Mouse (Mus musculus) neutrophil, adult 65 days (primary cell): Measurements from ENCODE around the gene Gramd1a. TPM values are rescaled to one million over a fixed set of nuclear protein-coding genes. Genes with fewer than 3 reads are reported as not detected.

Experiments
- total RNA-seq: library from RNA; stranded (reverse); gene quantifications from 2 replicates; pipeline ENCODE4 v1.2.4, GENCODE M21; 2023

Gramd1a gene
- 133 and 214 TPM in 2 replicates for total RNA-seq

DNA sequence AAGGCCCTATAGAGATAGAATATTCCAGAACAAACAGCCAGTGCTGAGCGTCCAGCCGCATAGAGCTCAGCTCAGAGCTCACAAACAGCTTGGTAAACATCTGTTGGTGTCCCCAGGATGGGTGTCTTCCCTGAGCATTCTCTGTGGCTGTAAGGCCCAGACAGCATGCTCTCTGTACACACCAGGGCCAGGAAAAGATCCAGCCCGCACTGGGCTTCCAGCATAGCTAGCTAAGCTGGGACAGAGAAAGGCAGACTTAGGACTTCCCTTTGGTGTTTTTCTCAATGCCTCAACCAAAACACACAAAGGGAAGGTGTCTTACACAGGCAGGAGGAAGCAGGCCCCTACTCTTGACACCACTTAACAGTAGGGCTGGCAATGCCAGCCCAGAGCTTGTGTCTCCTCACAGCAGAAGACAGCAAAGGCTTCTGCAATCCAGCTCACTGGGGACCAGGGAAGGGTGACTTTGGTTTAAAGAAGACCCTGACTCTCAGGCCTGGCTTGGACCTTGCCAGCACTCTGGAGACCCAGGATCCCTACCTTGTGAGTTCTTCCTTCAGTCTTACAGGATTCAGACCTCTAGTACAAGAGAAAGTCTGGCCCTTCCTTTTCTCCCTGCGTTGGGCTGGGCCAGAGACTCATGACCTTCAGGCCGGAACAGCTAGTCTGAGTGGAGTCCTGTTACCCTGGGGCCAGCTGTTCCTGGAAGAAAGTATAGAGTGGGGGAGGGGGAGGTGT, at the start of gene Gramd1a:
Gene Gramd1a (minus strand): TSS at position 601 of the 738 bp plus-strand sequence.

GRCm38 (mm10) chr7:31126851-31127724, 28.6 kb downstream of the Gramd1a start, which contains the start of gene Scn1b:
Scn1b (minus strand) TSS chr7:31127003.

DNA sequence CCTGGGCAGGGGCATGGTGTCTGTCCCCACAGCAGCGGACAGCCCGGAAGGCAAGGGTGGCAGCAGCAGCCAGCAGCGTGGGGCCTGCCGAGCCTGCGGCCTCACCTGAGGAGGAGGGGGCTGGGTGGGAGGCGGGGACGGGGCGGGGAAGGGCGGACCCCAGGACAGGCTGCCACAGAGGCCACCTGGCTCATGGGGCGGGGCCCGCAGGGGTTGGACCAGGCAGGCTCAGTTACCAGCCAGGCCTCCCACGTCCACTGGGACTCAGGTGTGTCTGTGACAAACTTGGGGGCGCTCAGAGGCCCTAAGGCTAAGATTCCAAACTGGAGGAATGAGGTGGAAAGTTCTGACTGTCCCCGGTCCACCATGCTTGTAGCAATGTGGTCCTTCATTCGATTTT, 40.5 kb downstream of the Gramd1a start, which contains the start of gene Hpn:
Gene Hpn (minus strand): TSS at position 109 of the 400 bp plus-strand sequence.

Other genes with a start within 250 kb of the Gramd1a start
- 1.3 and 2.4 TPM in 2 replicates for gene Mag, start 241.0 kb downstream of the Gramd1a start, total RNA-seq
- 1.7 TPM in 1 of 2 replicates, not detected in the other for gene Hamp2, start 231.2 kb downstream of the Gramd1a start, total RNA-seq
- not detected in 2 replicates for gene Hamp, start 211.9 kb downstream of the Gramd1a start, total RNA-seq
- 97.9 and 113 TPM in 2 replicates for gene Usf2, start 199.1 kb downstream of the Gramd1a start, total RNA-seq
- 2.4 and 2.8 TPM in 2 replicates for gene Lsr, start 182.4 kb downstream of the Gramd1a start, total RNA-seq
- 0.45 and 0.63 TPM in 2 replicates for gene Fam187b, start 182.1 kb downstream of the Gramd1a start, total RNA-seq
- gene Fxyd5, start 113.4 kb downstream of the Gramd1a start, total RNA-seq: 820 and 829 TPM in 2 replicates
- 1.2 TPM in 2 replicates for gene Fxyd7, start 104.4 kb downstream of the Gramd1a start, total RNA-seq
- gene Fxyd1, start 98.7 kb downstream of the Gramd1a start, total RNA-seq: not detected in 2 replicates
- 0.22 TPM in 1 of 2 replicates, not detected in the other for gene Lgi4, start 96.6 kb downstream of the Gramd1a start, total RNA-seq
- gene Fxyd3, start 79.2 kb downstream of the Gramd1a start, total RNA-seq: not detected in 2 replicates
- 2.1 and 2.4 TPM in 2 replicates for gene Hpn, start 40.6 kb downstream of the Gramd1a start, total RNA-seq
- gene Scn1b, start 28.9 kb downstream of the Gramd1a start, total RNA-seq: 5.7 and 8.1 TPM in 2 replicates
- gene Scgb2b2, start 134.6 kb upstream of the Gramd1a start, total RNA-seq: not detected in 2 replicates
- not detected in 2 replicates for gene Scgb1b2, start 135.9 kb upstream of the Gramd1a start, total RNA-seq
- not detected in 2 replicates for gene Scgb2b3, start 206.2 kb upstream of the Gramd1a start, total RNA-seq
- not detected in 2 replicates for gene Scgb1b3, start 219.7 kb upstream of the Gramd1a start, total RNA-seq